Mouse (Mus musculus) gastrocnemius, postnatal 14 days (tissue): ENCODE measurements around the gene Pla2g4b. TPM values are rescaled to one million over a fixed set of nuclear protein-coding genes. Genes with fewer than 3 reads are reported as not detected.

Experiments
- microRNA-seq, 2 experiments: library from miRNA; unstranded; fragments of <30 nt; microRNA quantifications; one replicate each; pipeline ENCODE4 v1.2.0; 2021
- total RNA-seq, 2 experiments: library from RNA; stranded (reverse); gene quantifications; 2 replicates each; pipeline ENCODE4 v1.2.3; 2021

Pla2g4b gene
- total RNA-seq, 2 experiments from 2014 or later, result 0.51 to 0.84 TPM

Small RNA genes within 50 kb of the gene (microRNA-seq; reads per million reads assigned to microRNA genes)
- gene Mir7665, result 0 to 0.50 reads per million in 2 experiments

Other genes with a start within 250 kb of the Pla2g4b start
- 10 to 100 TPM; 12.7 to 12.9 TPM for gene Rpap1, start 245.9 kb upstream of the Pla2g4b start, total RNA-seq
- 1 to 10 TPM; 1.8 to 3.6 TPM for gene Tyro3, start 235.7 kb upstream of the Pla2g4b start, total RNA-seq
- 10 to 100 TPM; 30.3 to 33.9 TPM for gene Mga, start 136.2 kb upstream of the Pla2g4b start, total RNA-seq
- 1 to 10 TPM; 6.5 to 6.7 TPM for gene Mapkbp1, start 60.7 kb upstream of the Pla2g4b start, total RNA-seq
- gene Jmjd7, start 5.9 kb upstream of the Pla2g4b start, total RNA-seq, result 1 to 10 TPM; 3.0 to 4.7 TPM
- gene Gm28042, start 5.9 kb upstream of the Pla2g4b start, total RNA-seq, result under 1 TPM; 0.41 to 0.42 TPM
- gene Ehd4, start 121.2 kb downstream of the Pla2g4b start, total RNA-seq, result 10 to 100 TPM; 72.8 to 89.4 TPM
- 10 to 100 TPM; 31.0 to 35.1 TPM for gene Pla2g4e, start 211.9 kb downstream of the Pla2g4b start, total RNA-seq